7 mouse cellular contexts compared by ENCODE assay signal in genomic region chr3:87951946-87952345, GRCm38 (mm10). TPM values are rescaled to one million over a fixed set of nuclear protein-coding genes. Genes with fewer than 3 reads are reported as not detected.
DNase-seq lines count a peak whose midpoint lies in the region; ATAC-seq and TF ChIP-seq lines count a peak whose summit lies in the region.

No protein-coding gene starts in this region.

- H3K27ac ChIP-seq in lung, embryonic 14.5 days (ENCODE audit: low read depth): peak overlapping the region; percentile 87
- peak overlapping the region; percentile 97 for H3K27ac ChIP-seq in hindbrain, embryonic 10.5 days
- H3K27ac ChIP-seq in limb, embryonic 13.5 days: peak overlapping the region; percentile 80
- peak overlapping the region; percentile 59; the same call in 1 of the 2 replicates for H3K27ac ChIP-seq in stomach, embryonic 14.5 days (ENCODE audit: low read length)

- DNase-seq in lung, embryonic 14.5 days: peak; percentile 14
- DNase-seq in lung, adult 2 months: no peak
- DNase-seq in hindbrain, embryonic 10.5 days (ENCODE audit: low spot score): no peak
- no peak for DNase-seq in ovary, postnatal 36 days (ENCODE audit: low spot score)
- DNase-seq in frontal cortex, adult 2 months (ENCODE audit: extremely low spot score in 1 of 2, low spot score in 1 of 2): no peak

- H3K4me2 ChIP-seq in lung, embryonic 14.5 days: peak overlapping the region; percentile 72
- H3K4me2 ChIP-seq in limb, embryonic 13.5 days (replicated peaks): peak overlapping the region; percentile 87
- H3K4me2 ChIP-seq in stomach, embryonic 14.5 days (replicated peaks; ENCODE audit: low read depth, low read length): peak overlapping the region; percentile 46

- TF ChIP-seq CTCF in lung, embryonic 14.5 days (IDR thresholded peaks at IDR 0.05; ENCODE audit: low read depth): no peak
- no peak for TF ChIP-seq CTCF in lung, adult 2 months (IDR thresholded peaks at IDR 0.05; ENCODE audit: insufficient read depth, low read length)

- ATAC-seq in lung, embryonic 14.5 days (ENCODE audit: insufficient read depth): no peak
- no peak for ATAC-seq in limb, embryonic 13.5 days (ENCODE audit: low FRiP score, low read depth)
- no peak for ATAC-seq in stomach, embryonic 14.5 days (ENCODE audit: insufficient number of reproducible peaks, insufficient read depth, low FRiP score, low read depth)

- no peaks in the 10 kb centered on the region for H3K36me3 ChIP-seq in lung, embryonic 14.5 days (ENCODE audit: insufficient read depth)
- peaks cover 40% of the 10 kb centered on the region for H3K36me3 ChIP-seq in hindbrain, embryonic 10.5 days
- peaks cover 35% of the 10 kb centered on the region for H3K36me3 ChIP-seq in limb, embryonic 13.5 days
- no peaks in the 10 kb centered on the region for H3K36me3 ChIP-seq in stomach, embryonic 14.5 days (ENCODE audit: control insufficient read depth, insufficient read depth, low read length)

- TF ChIP-seq POLR2A in lung, adult 2 months (IDR thresholded peaks at IDR 0.05; ENCODE audit: borderline replicate concordance, extremely low read depth, low read depth, low read length): no peak

- H3K9ac ChIP-seq in lung, embryonic 14.5 days: peak overlapping the region; percentile 53
- H3K9ac ChIP-seq in limb, embryonic 13.5 days: peak overlapping the region; percentile 65
- H3K9ac ChIP-seq in stomach, embryonic 14.5 days (replicated peaks; ENCODE audit: low read depth, low read length): peak overlapping the region; percentile 32; the same call in 1 of the 2 replicates

- no peaks in the 10 kb centered on the region for H3K9me3 ChIP-seq in lung, embryonic 14.5 days (ENCODE audit: low read depth, low read length)
- H3K9me3 ChIP-seq in hindbrain, embryonic 10.5 days: no peaks in the 10 kb centered on the region
- no peaks in the 10 kb centered on the region for H3K9me3 ChIP-seq in limb, embryonic 13.5 days
- H3K9me3 ChIP-seq in stomach, embryonic 14.5 days (ENCODE audit: control insufficient read depth, low read depth, low read length): no peaks in the 10 kb centered on the region

- H3K4me3 ChIP-seq in lung, embryonic 14.5 days (ENCODE audit: low read depth, low read length): peak overlapping the region; percentile 33
- no peak overlapping the region for H3K4me3 ChIP-seq in lung, adult 2 months (replicated peaks; ENCODE audit: extremely low read depth, low read depth, low read length)
- peak overlapping the region; percentile 75 for H3K4me3 ChIP-seq in hindbrain, embryonic 10.5 days
- peak overlapping the region; percentile 67 for H3K4me3 ChIP-seq in limb, embryonic 13.5 days
- peak overlapping the region; percentile 20 for H3K4me3 ChIP-seq in stomach, embryonic 14.5 days (ENCODE audit: low read depth, low read length)

- 14% methylated on average over 12 of the region's 12 CpGs for WGBS in lung, embryonic 14.5 days
- 20% methylated on average over 12 of the region's 12 CpGs for WGBS in lung, adult 2 months
- 15% methylated on average over 12 of the region's 12 CpGs for WGBS in hindbrain, embryonic 10.5 days
- 20% methylated on average over 12 of the region's 12 CpGs for WGBS in limb, embryonic 13.5 days
- WGBS in stomach, embryonic 14.5 days: 20% methylated on average over 12 of the region's 12 CpGs

- H3K27me3 ChIP-seq in lung, embryonic 14.5 days (ENCODE audit: insufficient read depth, low read length): peaks cover 10% of the 10 kb centered on the region; the same call in 1 of the 2 replicates
- no peaks in the 10 kb centered on the region for H3K27me3 ChIP-seq in hindbrain, embryonic 10.5 days (ENCODE audit: insufficient read depth, poor library complexity, severe bottlenecking)
- H3K27me3 ChIP-seq in limb, embryonic 13.5 days: no peaks in the 10 kb centered on the region
- no peaks in the 10 kb centered on the region for H3K27me3 ChIP-seq in stomach, embryonic 14.5 days (ENCODE audit: control insufficient read depth, insufficient read depth, low read length)

- H3K4me1 ChIP-seq in lung, embryonic 14.5 days (ENCODE audit: insufficient read depth): peaks cover 44% of the 10 kb centered on the region
- no peaks in the 10 kb centered on the region for H3K4me1 ChIP-seq in lung, adult 2 months (ENCODE audit: control insufficient read depth, insufficient read depth, low read length)
- H3K4me1 ChIP-seq in hindbrain, embryonic 10.5 days (replicated peaks): peaks cover 74% of the 10 kb centered on the region
- H3K4me1 ChIP-seq in limb, embryonic 13.5 days: peaks cover 65% of the 10 kb centered on the region
- peaks cover 43% of the 10 kb centered on the region for H3K4me1 ChIP-seq in stomach, embryonic 14.5 days (ENCODE audit: control insufficient read depth, insufficient read depth, low read length)

RNA-seq across cellular contexts. Expression of gene Crabp2, which starts 3.5 kb away (rescaled TPM):
- 7.7 and 10.3 TPM in 2 replicates for polyA plus RNA-seq in lung, embryonic 14.5 days (2014; fragmentation: Nextera tagmentation; extraction: Ambion mirVana)
- 15.1 TPM in 1 of 2 replicates, not detected in the other for polyA plus RNA-seq in lung, adult 2 months (2012; rRNA removed)
- polyA plus RNA-seq in hindbrain, embryonic 10.5 days (2016; fragmentation: Nextera tagmentation; extraction: Ambion mirVana): 956 and 1,072 TPM in 2 replicates
- 518 and 520 TPM in 2 replicates for polyA plus RNA-seq in limb, embryonic 13.5 days (2015; fragmentation: Nextera tagmentation; extraction: Ambion mirVana)
- 30.7 and 44.1 TPM in 2 replicates for polyA plus RNA-seq in stomach, embryonic 14.5 days (2014; fragmentation: Nextera tagmentation; extraction: Ambion mirVana)
- 9.2 and 11.0 TPM in 2 replicates for polyA plus RNA-seq in frontal cortex, adult 2 months (2012; rRNA removed)

RNA-seq across cellular contexts. Expression of gene Nes, which starts 18.9 kb away (rescaled TPM):
- 24.6 and 27.1 TPM in 2 replicates for polyA plus RNA-seq in lung, embryonic 14.5 days (2014; fragmentation: Nextera tagmentation; extraction: Ambion mirVana)
- polyA plus RNA-seq in lung, adult 2 months (2012; rRNA removed): 26.4 and 31.4 TPM in 2 replicates
- 109 and 143 TPM in 2 replicates for polyA plus RNA-seq in hindbrain, embryonic 10.5 days (2016; fragmentation: Nextera tagmentation; extraction: Ambion mirVana)
- 30.5 and 32.8 TPM in 2 replicates for polyA plus RNA-seq in limb, embryonic 13.5 days (2015; fragmentation: Nextera tagmentation; extraction: Ambion mirVana)
- polyA plus RNA-seq in stomach, embryonic 14.5 days (2014; fragmentation: Nextera tagmentation; extraction: Ambion mirVana): 10.5 and 10.6 TPM in 2 replicates
- 4.3 and 4.8 TPM in 2 replicates for polyA plus RNA-seq in frontal cortex, adult 2 months (2012; rRNA removed)

RNA-seq across cellular contexts. Expression of gene Rrnad1, which starts 21.4 kb away (rescaled TPM):
- polyA plus RNA-seq in lung, embryonic 14.5 days (2014; fragmentation: Nextera tagmentation; extraction: Ambion mirVana): 16.4 and 19.6 TPM in 2 replicates
- polyA plus RNA-seq in lung, adult 2 months (2012; rRNA removed): 28.3 and 29.7 TPM in 2 replicates
- polyA plus RNA-seq in hindbrain, embryonic 10.5 days (2016; fragmentation: Nextera tagmentation; extraction: Ambion mirVana): 18.9 and 20.9 TPM in 2 replicates
- polyA plus RNA-seq in limb, embryonic 13.5 days (2015; fragmentation: Nextera tagmentation; extraction: Ambion mirVana): 22.3 and 23.6 TPM in 2 replicates
- polyA plus RNA-seq in stomach, embryonic 14.5 days (2014; fragmentation: Nextera tagmentation; extraction: Ambion mirVana): 17.9 and 20.0 TPM in 2 replicates
- polyA plus RNA-seq in frontal cortex, adult 2 months (2012; rRNA removed): 42.4 and 46.4 TPM in 2 replicates

RNA-seq across cellular contexts. Expression of gene Isg20l2, which starts 21.8 kb away (rescaled TPM):
- 44.0 and 50.5 TPM in 2 replicates for polyA plus RNA-seq in lung, embryonic 14.5 days (2014; fragmentation: Nextera tagmentation; extraction: Ambion mirVana)
- polyA plus RNA-seq in lung, adult 2 months (2012; rRNA removed): 10.7 and 12.8 TPM in 2 replicates
- 73.3 and 75.7 TPM in 2 replicates for polyA plus RNA-seq in hindbrain, embryonic 10.5 days (2016; fragmentation: Nextera tagmentation; extraction: Ambion mirVana)
- polyA plus RNA-seq in limb, embryonic 13.5 days (2015; fragmentation: Nextera tagmentation; extraction: Ambion mirVana): 65.5 and 66.7 TPM in 2 replicates
- polyA plus RNA-seq in stomach, embryonic 14.5 days (2014; fragmentation: Nextera tagmentation; extraction: Ambion mirVana): 31.9 and 35.4 TPM in 2 replicates
- 12.9 and 13.9 TPM in 2 replicates for polyA plus RNA-seq in frontal cortex, adult 2 months (2012; rRNA removed)

RNA-seq across cellular contexts. Expression of gene Mrpl24, which starts 32.6 kb away (rescaled TPM):
- 64.8 and 65.5 TPM in 2 replicates for polyA plus RNA-seq in lung, embryonic 14.5 days (2014; fragmentation: Nextera tagmentation; extraction: Ambion mirVana)
- 26.7 and 45.8 TPM in 2 replicates for polyA plus RNA-seq in lung, adult 2 months (2012; rRNA removed)
- 74.7 and 76.1 TPM in 2 replicates for polyA plus RNA-seq in hindbrain, embryonic 10.5 days (2016; fragmentation: Nextera tagmentation; extraction: Ambion mirVana)
- polyA plus RNA-seq in limb, embryonic 13.5 days (2015; fragmentation: Nextera tagmentation; extraction: Ambion mirVana): 66.5 and 73.9 TPM in 2 replicates
- 73.5 and 75.5 TPM in 2 replicates for polyA plus RNA-seq in stomach, embryonic 14.5 days (2014; fragmentation: Nextera tagmentation; extraction: Ambion mirVana)
- 80.0 and 80.7 TPM in 2 replicates for polyA plus RNA-seq in frontal cortex, adult 2 months (2012; rRNA removed)

Comparison
In these comparisons a context has a peak if more than half of its experiments do, and no peak if none do; other contexts are left out.
1. RNA of gene Crabp2, which starts 3.5 kb away (polyA plus RNA-seq): 956 to 1,072 TPM in hindbrain, embryonic 10.5 days and 518 to 520 TPM in limb, embryonic 13.5 days; 30.7 to 44.1 TPM in stomach, embryonic 14.5 days, 15.1 TPM in lung, adult 2 months, 9.2 to 11.0 TPM in frontal cortex, adult 2 months and 7.7 to 10.3 TPM in lung, embryonic 14.5 days; every median in the first group is over 10 times any median in the second.
2. Peak in every context shown above with its lines, with median percentiles within 50 percentile points of each other: H3K27ac ChIP-seq, H3K4me2 ChIP-seq and H3K9ac ChIP-seq.